Mouse (Mus musculus): ENCODE data around the gene Rchy1. TPM values are rescaled to one million over a fixed set of nuclear protein-coding genes. Genes with fewer than 3 reads are reported as not detected.

Rchy1 gene
- polyA plus RNA-seq (2014; fragmentation: Nextera tagmentation; extraction: Ambion mirVana): 58.0 and 61.5 TPM in 2 replicates

DNA sequence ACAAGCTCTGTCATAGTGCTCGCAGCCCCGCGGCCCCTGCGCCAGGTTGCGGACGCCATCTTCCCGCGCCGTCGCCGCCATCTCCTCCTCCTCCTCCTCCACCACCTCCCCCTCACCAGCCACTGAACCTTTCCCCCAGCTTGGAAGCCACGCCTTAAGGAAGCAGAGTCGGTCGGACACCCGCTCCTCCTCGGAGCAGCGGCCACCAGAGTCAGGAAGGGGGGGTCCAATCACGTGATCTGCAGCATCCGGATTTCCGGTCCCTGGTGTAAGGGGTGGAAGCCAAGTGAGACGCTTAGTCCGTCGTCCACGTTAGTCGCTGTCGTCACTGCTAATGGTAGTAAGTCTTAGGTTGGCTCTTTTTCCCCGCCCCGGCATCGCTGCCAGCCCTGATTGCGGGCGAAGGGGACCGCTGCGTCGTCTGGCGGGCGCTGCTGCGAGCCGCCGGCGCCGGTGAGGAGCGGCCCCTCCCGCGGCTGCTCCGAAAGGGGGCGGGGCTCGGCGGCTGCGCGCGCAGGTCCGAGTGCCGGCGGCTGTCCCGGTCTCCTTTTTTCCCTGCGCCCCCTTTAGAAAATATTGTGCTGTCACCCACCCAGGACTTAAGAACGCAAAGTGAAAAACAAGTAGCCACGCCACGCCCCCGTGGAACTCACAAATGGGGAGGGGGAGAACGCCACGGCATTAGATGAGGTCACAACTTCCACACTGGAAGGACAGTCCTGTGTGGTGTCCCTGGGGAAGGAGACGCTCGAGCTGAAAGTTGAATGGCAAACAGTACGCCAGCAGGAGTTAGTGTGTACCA is at the start of gene Rchy1:
TSS of gene Rchy1 (minus strand) at position 430 of the 802 bp plus-strand sequence.
- H3K27me3 ChIP-seq (ENCODE audit: control insufficient read depth, insufficient read depth, low read length): no peaks in the 10 kb centered on the region
- H3K27ac ChIP-seq (replicated peaks; ENCODE audit: low read depth, low read length): peak within 1 kb of the TSS; percentile 99
- no peaks in the 10 kb centered on the region for H3K9me3 ChIP-seq (ENCODE audit: control insufficient read depth, low read length)
- H3K4me1 ChIP-seq (ENCODE audit: control insufficient read depth, insufficient read depth, low read length): peaks cover 15% of the 10 kb centered on the region; the same call in 1 of the 2 replicates
- ATAC-seq (ENCODE audit: low FRiP score, low TSS enrichment): peak; percentile 99
- H3K9ac ChIP-seq (replicated peaks; ENCODE audit: low read length): peak within 1 kb of the TSS; percentile 88
- DNase-seq: peak; percentile 95
- H3K4me3 ChIP-seq (replicated peaks; ENCODE audit: low read depth, low read length): peak within 1 kb of the TSS; percentile 75
- H3K36me3 ChIP-seq (ENCODE audit: control insufficient read depth, insufficient read depth, low read length): peaks cover under 1% of the 10 kb centered on the region; the same call in 1 of the 2 replicates
- H3K4me2 ChIP-seq (ENCODE audit: low read length): peak within 1 kb of the TSS; percentile 67
- WGBS: under 1% methylated on average over 65 of the region's 65 CpGs

DNA sequence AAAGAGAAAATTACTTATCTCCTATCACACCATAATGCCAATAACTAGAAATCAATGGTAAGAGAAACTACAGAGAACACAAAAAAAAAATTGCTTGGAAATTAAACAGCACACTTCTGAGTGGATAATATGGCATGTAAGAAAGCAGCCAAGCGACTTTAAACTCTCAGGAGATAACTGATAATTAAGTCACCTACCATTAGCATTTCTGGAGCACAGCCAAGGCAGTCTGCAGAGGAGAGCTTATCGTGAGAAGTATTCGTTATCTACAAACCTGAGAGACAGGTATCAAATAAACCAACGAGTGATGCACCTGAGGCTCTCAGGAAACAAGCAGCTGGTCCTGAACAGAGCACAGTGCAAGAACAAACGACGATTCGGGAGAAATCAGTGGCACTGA is 48.9 kb upstream of the Rchy1 start:
- no peak overlapping the region for H3K4me2 ChIP-seq (ENCODE audit: low read length)
- no peaks in the 10 kb centered on the region for H3K36me3 ChIP-seq (ENCODE audit: control insufficient read depth, insufficient read depth, low read length)
- H3K9ac ChIP-seq (replicated peaks; ENCODE audit: low read length): no peak overlapping the region
- H3K27me3 ChIP-seq (ENCODE audit: control insufficient read depth, insufficient read depth, low read length): no peaks in the 10 kb centered on the region
- no peaks in the 10 kb centered on the region for H3K9me3 ChIP-seq (ENCODE audit: control insufficient read depth, low read length)
- H3K4me3 ChIP-seq (replicated peaks; ENCODE audit: low read depth, low read length): no peak overlapping the region
- ATAC-seq (ENCODE audit: low FRiP score, low TSS enrichment) (no peak), DNase-seq (peak; percentile 25)
- 77% methylated on average over 7 of the region's 7 CpGs for WGBS
- no peaks in the 10 kb centered on the region for H3K4me1 ChIP-seq (ENCODE audit: control insufficient read depth, insufficient read depth, low read length)
- H3K27ac ChIP-seq (replicated peaks; ENCODE audit: low read depth, low read length): no peak overlapping the region

DNA sequence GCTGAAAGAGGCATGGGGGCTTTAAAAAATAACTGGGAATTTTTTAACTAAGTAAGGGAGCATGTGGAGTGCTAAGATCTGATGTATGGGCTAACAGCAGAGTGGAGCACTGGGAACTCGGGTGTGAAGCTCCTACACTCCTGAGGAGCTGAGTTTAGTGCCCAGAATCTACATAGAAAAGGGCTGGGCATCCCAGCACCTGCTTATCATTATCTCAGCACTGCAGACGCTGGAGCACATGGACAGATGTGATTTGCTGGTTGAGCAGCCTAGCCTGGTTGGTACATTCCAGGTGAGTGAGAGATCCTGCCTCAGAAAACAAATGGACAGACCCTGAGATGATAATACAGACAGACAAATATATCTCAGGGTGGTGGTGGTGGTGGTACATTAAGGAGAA is 47.0 kb upstream of the Rchy1 start:
- H3K27me3 ChIP-seq (ENCODE audit: control insufficient read depth, insufficient read depth, low read length): no peaks in the 10 kb centered on the region
- H3K9ac ChIP-seq (replicated peaks; ENCODE audit: low read length): no peak overlapping the region
- no peak overlapping the region for H3K27ac ChIP-seq (replicated peaks; ENCODE audit: low read depth, low read length)
- no peaks in the 10 kb centered on the region for H3K36me3 ChIP-seq (ENCODE audit: control insufficient read depth, insufficient read depth, low read length)
- DNase-seq (no peak), ATAC-seq (ENCODE audit: low FRiP score, low TSS enrichment) (no peak)
- no peak overlapping the region for H3K4me2 ChIP-seq (ENCODE audit: low read length)
- H3K9me3 ChIP-seq (ENCODE audit: control insufficient read depth, low read length): no peaks in the 10 kb centered on the region
- no peaks in the 10 kb centered on the region for H3K4me1 ChIP-seq (ENCODE audit: control insufficient read depth, insufficient read depth, low read length)
- H3K4me3 ChIP-seq (replicated peaks; ENCODE audit: low read depth, low read length): no peak overlapping the region
- 65% methylated on average over 2 of the region's 2 CpGs for WGBS

DNA sequence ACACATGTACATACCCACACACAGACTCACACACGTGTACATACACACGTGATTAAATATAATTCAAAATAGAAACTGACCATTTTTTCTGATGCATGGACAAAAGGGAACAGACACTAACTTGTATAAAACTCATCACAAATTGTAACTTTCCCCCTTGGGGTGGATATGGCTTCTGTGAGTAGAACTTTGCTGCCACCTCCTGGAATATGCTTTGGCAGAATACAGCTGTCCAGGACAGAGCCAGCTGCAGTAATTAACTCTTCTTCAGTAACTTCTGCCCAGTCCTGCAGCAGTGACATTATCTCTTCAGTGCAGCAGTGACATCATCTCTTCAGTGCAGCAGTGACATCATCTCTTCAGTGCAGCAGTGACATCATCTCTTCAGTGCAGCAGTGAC is 40.1 kb upstream of the Rchy1 start:
- ATAC-seq (ENCODE audit: low FRiP score, low TSS enrichment) (peak; percentile 48; the same call in 1 of the 2 replicates), DNase-seq (peak; percentile 70)
- Histone ChIP-seq H3K4me3 (replicated peaks; ENCODE audit: low read depth, low read length) (no peak overlapping the region), H3K4me2 (ENCODE audit: low read length) (no peak overlapping the region), H3K9me3 (ENCODE audit: control insufficient read depth, low read length) (no peaks in the 10 kb centered on the region; the same call in 1 of the 2 replicates), H3K36me3 (ENCODE audit: control insufficient read depth, insufficient read depth, low read length) (no peaks in the 10 kb centered on the region), H3K9ac (replicated peaks; ENCODE audit: low read length) (no peak overlapping the region), H3K27ac (replicated peaks; ENCODE audit: low read depth, low read length) (no peak overlapping the region), H3K4me1 (ENCODE audit: control insufficient read depth, insufficient read depth, low read length) (no peaks in the 10 kb centered on the region), H3K27me3 (ENCODE audit: control insufficient read depth, insufficient read depth, low read length) (no peaks in the 10 kb centered on the region)
- 76% methylated on average over 2 of the region's 2 CpGs for WGBS

DNA sequence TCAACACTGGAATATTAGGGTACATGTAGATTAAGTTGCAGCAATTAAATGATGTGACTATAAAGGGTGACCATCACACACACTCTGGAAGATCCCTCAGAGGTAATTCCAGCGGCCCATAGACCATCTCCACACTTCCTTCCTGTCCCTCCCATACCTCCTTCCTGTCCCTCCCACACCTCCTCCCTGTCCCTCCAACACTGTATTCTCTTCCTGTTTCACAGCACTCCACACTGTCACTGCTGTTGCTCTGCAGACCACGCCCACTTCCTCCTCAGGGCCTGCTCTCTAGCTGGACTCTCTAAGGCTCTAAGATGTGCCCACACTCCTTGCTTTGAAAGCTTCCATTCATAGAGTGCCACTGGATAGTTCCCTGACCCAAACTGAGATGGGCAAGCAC is 37.9 kb upstream of the Rchy1 start:
- no peak for DNase-seq
- no peak overlapping the region for H3K4me3 ChIP-seq (replicated peaks; ENCODE audit: low read depth, low read length)
- no peaks in the 10 kb centered on the region for H3K27me3 ChIP-seq (ENCODE audit: control insufficient read depth, insufficient read depth, low read length)
- H3K36me3 ChIP-seq (ENCODE audit: control insufficient read depth, insufficient read depth, low read length): no peaks in the 10 kb centered on the region
- no peak overlapping the region for H3K4me2 ChIP-seq (ENCODE audit: low read length)
- H3K4me1 ChIP-seq (ENCODE audit: control insufficient read depth, insufficient read depth, low read length): no peaks in the 10 kb centered on the region
- no peak overlapping the region for H3K27ac ChIP-seq (replicated peaks; ENCODE audit: low read depth, low read length)
- no peak for ATAC-seq (ENCODE audit: low FRiP score, low TSS enrichment)
- 74% methylated on average over 2 of the region's 2 CpGs for WGBS
- H3K9me3 ChIP-seq (ENCODE audit: control insufficient read depth, low read length): no peaks in the 10 kb centered on the region; the same call in 1 of the 2 replicates
- H3K9ac ChIP-seq (replicated peaks; ENCODE audit: low read length): no peak overlapping the region

DNA sequence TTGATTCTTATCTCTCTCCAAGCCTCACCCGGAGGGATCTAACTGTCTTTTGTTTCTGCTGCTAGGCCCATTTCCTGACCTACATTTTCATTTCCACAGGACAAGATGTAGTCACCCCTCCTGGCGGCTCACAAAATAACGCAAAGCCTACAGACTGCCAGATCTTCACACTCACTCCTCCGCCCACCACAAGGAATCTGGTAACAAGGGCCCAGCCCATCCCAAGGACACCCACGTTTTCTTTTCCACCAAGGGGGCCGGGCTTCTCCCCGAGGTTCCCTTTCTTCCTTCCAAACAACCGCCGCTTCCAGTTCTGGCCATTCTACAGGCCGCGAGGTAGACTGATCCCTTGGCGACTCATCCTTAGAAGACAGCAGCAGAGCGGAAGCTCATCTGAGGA is 31.7 kb upstream of the Rchy1 start:
- Histone ChIP-seq H3K4me2 (ENCODE audit: low read length) (no peak overlapping the region), H3K27me3 (ENCODE audit: control insufficient read depth, insufficient read depth, low read length) (no peaks in the 10 kb centered on the region), H3K9ac (replicated peaks; ENCODE audit: low read length) (no peak overlapping the region), H3K27ac (replicated peaks; ENCODE audit: low read depth, low read length) (no peak overlapping the region), H3K4me3 (replicated peaks; ENCODE audit: low read depth, low read length) (no peak overlapping the region), H3K9me3 (ENCODE audit: control insufficient read depth, low read length) (no peaks in the 10 kb centered on the region; the same call in 1 of the 2 replicates), H3K4me1 (ENCODE audit: control insufficient read depth, insufficient read depth, low read length) (no peaks in the 10 kb centered on the region), H3K36me3 (ENCODE audit: control insufficient read depth, insufficient read depth, low read length) (no peaks in the 10 kb centered on the region)
- WGBS: 63% methylated on average over 13 of the region's 13 CpGs
- DNase-seq: no peak
- ATAC-seq (ENCODE audit: low FRiP score, low TSS enrichment): no peak

DNA sequence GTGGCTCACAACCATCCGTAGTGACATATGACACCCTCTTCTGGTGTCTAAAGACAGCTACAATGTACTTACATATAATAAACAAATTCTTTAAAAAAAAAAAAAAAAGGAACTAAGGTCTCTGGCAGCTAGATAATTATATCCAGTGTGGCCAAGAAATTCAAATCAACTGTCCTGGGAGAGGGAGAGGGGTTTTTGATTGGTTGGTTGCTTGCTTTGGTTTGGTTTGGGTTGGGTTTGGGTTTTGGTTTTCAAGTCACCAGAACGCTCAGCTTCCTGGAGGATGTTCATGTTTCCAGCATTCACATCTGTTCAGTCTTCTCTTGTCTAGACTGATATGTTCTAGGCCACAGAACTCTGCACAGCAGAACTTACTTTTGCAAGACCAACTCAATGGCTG is 30.2 kb upstream of the Rchy1 start:
- 90% methylated on average over 2 of the region's 2 CpGs for WGBS
- ATAC-seq (ENCODE audit: low FRiP score, low TSS enrichment): no peak
- no peak overlapping the region for H3K4me3 ChIP-seq (replicated peaks; ENCODE audit: low read depth, low read length)
- H3K4me1 ChIP-seq (ENCODE audit: control insufficient read depth, insufficient read depth, low read length): no peaks in the 10 kb centered on the region
- no peak overlapping the region for H3K27ac ChIP-seq (replicated peaks; ENCODE audit: low read depth, low read length)
- DNase-seq: no peak
- H3K9ac ChIP-seq (replicated peaks; ENCODE audit: low read length): no peak overlapping the region
- no peak overlapping the region for H3K4me2 ChIP-seq (ENCODE audit: low read length)
- H3K36me3 ChIP-seq (ENCODE audit: control insufficient read depth, insufficient read depth, low read length): no peaks in the 10 kb centered on the region
- no peaks in the 10 kb centered on the region for H3K27me3 ChIP-seq (ENCODE audit: control insufficient read depth, insufficient read depth, low read length)
- no peaks in the 10 kb centered on the region for H3K9me3 ChIP-seq (ENCODE audit: control insufficient read depth, low read length)

DNA sequence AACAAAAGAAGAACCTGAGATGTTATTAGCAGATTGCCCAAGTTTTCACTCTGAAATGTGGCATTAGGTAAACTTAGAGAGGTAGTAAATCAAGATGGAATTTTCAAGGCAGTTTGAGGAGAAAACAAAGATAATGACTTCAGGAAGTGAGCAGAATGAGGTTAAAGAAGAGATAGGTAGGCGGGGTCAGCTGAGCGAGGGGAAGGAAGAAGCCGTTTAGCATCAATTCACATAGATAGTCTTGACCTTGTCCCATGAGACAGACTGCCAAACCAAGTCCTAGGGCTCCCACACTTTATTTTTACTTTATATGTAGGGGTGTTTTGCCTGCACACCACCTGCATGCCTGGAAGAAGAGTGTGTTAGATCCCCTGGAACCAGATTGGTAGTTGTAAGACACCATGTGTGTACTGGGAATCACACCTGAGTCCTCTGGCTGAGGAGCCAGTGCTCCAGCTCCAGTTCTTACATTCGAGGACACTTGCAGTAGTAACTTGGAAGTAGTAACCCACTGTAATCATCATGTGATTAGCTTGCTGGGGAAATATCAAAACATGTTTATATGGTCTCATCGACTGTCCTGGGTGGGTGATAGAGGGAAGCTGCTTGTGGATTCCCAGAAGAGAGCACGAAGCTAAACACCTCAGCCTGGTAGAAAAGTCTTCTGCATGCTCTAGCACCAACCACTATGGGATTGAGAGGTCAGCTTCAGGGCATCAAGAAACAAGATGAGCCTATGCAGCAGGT is 28.5 kb upstream of the Rchy1 start:
- 87% methylated on average over 6 of the region's 6 CpGs for WGBS
- no peak overlapping the region for H3K9ac ChIP-seq (replicated peaks; ENCODE audit: low read length)
- H3K4me2 ChIP-seq (ENCODE audit: low read length): no peak overlapping the region
- ATAC-seq (ENCODE audit: low FRiP score, low TSS enrichment) (no peak), DNase-seq (no peak)
- H3K4me3 ChIP-seq (replicated peaks; ENCODE audit: low read depth, low read length): no peak overlapping the region
- H3K27me3 ChIP-seq (ENCODE audit: control insufficient read depth, insufficient read depth, low read length): no peaks in the 10 kb centered on the region
- H3K27ac ChIP-seq (replicated peaks; ENCODE audit: low read depth, low read length): no peak overlapping the region
- H3K4me1 ChIP-seq (ENCODE audit: control insufficient read depth, insufficient read depth, low read length): no peaks in the 10 kb centered on the region
- no peaks in the 10 kb centered on the region for H3K36me3 ChIP-seq (ENCODE audit: control insufficient read depth, insufficient read depth, low read length)
- no peaks in the 10 kb centered on the region for H3K9me3 ChIP-seq (ENCODE audit: control insufficient read depth, low read length)

Data from midbrain, embryonic 14.5 days (tissue).